Mouse (Mus musculus): ENCODE data around the gene Smok3c.
"Not testable (repeated sequence)": the region's sequence is repeated elsewhere in the genome, so short reads cannot be mapped to it uniquely, and the experiment has no call there.

Smok3c gene

DNA sequence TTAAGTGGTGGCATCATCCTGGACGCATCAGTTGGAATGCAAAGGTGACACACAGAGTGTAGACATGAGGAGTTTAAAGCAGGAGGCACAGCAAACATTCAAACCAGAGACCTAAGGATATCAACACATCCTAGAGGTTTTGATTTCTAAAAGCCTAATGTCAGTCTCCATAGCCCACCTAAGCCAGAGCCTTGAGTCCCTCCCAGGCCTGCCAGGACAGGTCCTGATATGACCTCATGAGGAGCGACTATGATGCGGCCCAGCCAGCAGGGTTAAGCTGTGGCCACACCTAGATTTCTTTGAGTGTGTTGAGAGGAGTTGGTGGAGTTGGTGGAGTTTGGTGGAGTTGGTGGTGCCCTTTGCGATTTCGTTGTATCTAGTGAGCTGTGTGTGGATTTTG lies at the start of gene Smok3c:
Gene Smok3c (plus strand): TSS at position 301 of the 400 bp plus-strand sequence.
- not testable (repeated sequence) for DNase-seq

DNA sequence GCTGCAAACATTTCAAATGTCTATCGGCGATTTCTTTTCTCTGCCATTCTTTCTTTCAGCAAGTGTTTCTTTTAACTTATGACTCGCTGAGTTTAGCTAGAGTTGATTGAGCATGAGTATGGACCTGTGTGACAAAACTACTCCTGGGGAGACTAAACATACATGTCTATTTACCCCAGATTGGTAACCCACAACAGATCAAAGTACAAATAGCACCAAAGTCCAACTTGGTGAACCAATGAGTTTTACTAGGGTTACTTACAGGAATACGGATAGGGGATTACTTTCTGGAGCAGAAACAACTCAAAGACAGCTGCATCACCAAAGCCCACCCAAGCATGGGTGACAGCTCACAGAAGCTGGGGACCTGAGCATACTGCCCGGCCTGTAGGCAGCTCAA lies 43.6 kb upstream of the Smok3c start:
- DNase-seq: no peak

DNA sequence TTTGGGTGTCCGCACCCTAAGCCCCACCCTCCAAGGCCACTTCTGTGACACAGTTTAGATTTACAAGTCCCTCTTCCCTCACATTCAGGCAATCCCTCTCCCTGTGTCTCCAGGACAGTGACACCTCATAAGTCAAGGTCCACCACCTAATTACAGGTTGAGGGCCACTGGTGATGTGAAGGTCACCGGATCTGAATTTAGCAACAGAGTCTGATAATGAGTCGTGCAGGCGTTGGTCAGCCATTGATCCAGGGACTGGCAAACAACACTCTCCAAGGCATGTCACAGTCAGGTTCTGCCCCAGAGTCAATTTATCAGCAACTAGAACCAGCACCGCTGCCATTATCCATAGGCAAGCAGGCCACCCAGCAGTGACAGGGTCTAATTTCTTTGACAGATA lies 40.6 kb upstream of the Smok3c start:
- DNase-seq: no peak

DNA sequence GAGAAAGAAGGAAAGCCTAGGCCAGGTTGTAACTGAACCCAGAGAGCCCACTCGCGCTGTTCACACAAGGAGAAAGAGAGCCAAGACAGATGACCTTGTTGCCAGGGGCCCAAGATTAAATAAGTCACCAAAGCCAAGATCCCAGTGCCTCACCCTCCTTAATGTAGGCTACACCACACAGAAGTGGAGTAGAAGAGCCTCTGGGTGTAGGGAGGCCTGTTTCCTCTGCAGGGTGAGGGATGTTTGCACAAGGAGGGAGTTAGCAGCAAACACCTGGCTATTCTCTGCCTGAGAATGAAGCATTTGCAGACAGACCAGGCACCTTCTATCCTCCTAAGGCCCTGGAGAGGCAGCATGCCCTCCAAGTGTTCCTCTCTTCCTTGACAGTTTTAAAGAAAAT lies 36.5 kb upstream of the Smok3c start:
- DNase-seq: no peak

DNA sequence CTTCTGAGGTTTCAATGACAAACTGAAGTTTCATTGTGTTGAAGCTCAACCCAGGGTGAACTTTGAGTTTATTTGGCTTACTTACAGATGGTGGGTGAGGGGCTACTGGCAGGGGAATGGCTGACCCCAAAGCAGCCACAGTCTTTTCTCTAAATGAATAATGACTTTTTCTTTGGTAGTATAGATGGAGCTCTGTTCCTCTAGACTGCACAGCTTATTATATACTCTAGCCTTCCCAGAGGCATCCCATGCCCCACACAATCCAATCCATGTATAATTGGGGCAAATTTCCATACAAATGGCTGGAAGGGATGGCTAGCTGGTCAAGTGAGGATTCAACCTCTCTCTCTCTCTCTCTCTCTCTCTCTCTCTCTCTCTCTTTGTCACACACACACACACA lies 36.0 kb upstream of the Smok3c start:
- no peak for DNase-seq

DNA sequence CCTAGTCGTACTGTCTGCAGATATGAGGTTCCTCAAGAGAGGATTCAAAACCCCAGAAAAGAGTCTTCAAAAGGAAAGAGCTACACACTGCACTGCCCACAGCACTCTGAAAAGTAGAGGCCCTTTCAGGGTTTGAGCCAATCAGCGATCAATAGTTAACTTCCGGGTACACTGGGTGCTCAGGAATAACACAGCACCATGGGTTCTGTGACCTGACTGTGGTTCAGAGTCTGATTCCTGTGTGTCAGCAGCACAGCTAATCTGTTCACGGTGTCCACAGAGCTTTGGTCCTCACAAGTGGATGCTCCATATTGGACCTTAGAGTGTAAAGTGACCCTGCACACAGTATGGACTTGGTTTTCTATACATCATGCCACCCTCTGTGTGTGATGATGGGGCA lies 33.4 kb upstream of the Smok3c start:
- not testable (repeated sequence) for DNase-seq

DNA sequence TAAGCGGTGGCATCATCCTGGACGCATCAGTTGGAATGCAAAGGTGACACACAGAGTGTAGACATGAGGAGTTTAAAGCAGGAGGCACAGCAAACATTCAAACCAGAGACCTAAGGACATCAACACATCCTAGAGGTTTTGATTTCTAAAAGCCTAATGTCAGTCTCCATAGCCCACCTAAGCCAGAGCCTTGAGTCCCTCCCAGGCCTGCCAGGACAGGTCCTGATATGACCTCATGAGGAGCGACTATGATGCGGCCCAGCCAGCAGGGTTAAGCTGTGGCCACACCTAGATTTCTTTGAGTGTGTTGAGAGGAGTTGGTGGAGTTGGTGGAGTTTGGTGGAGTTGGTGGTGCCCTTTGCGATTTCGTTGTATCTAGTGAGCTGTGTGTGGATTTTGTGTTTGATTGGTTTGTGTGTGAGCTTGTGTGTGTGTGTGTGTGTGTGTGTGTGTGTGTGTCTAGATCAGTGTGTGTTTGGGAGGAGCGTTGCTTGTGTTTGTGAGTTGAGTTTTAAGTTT lies 32.0 kb upstream of the Smok3c start, which contains the start of the genes Smok3a and Smok3b:
Gene Smok3a (plus strand): TSS at position 301 of the 519 bp plus-strand sequence.
Gene Smok3b (plus strand): TSS at position 469 of the 519 bp plus-strand sequence.
- not testable (repeated sequence) for DNase-seq

DNA sequence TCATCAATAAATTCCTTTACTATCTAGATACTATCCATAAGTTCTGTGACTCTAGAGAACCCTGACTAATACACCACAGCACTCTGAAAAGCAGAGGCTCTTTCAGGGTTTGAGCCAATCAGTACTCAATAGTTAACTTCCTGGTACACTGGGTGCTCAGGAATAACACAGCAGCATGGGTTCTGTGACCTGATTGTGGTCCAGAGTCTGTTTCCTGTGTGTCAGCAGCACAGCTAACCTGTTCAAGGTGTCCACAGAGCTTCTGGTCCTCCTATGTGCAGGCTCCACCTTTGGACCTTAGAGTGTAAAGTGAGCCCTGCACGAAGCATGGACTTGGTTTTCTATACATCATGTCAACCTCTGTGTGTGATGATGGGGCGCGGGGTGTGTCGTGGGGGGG lies 20.8 kb downstream of the Smok3c start:
- no peak for DNase-seq

DNA sequence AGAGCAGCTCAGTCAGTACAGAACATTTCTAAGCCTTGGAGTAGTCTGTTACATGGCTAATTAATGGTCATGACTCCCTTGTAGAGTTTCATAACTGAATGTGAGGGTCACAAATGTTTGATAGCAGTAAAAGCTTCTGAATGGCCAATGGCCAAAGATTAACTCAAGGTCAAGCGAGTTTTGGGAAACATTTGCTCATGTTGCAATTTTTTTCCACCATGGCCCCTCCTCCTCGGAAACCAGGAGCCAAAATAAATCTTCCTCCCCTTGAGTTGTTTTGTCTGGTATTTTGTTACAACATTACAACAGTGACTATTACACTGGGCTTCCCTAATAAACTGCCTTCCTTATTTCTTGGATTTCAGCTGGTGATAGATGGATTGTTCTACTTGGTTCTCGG lies 22.7 kb downstream of the Smok3c start:
- DNase-seq: no peak

DNA sequence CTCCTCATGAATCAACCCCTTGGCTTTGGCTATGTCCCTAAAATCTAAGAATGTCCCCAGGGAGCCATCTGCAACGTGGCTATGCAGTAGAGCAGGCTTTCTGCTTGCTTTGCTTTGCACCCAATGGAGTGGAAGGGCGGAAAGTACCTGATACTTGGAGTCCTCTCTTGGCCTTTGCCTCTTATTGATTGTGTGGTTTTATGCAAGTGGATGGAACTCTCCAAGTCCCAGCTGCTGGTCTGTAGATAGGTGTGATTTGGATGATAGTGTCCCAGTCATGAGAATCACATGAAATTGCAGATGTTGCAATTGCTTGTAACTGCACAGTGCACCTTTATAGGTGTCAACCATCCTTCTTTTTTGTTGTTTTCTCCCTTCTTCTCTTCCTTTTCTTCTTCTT lies 23.2 kb downstream of the Smok3c start:
- DNase-seq: no peak

DNA sequence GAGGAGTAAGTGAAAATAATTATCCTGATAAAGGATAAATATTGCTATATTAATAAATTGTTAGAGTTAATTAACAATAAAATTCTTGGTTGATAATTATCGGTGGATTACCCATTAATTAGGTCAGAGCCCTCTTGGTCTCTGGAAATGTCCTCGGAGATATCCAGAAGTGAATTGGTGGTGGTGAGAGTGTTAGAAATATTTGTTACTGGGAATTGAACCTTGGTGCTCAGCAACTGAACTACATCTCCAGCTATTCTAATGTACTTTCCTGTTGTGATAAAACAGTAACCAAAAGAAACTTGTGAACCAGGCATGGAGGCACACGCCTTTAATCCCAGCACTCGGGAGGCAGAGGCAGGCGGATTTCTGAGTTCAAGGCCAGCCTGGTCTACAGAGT lies 27.5 kb downstream of the Smok3c start:
- DNase-seq: no peak

DNA sequence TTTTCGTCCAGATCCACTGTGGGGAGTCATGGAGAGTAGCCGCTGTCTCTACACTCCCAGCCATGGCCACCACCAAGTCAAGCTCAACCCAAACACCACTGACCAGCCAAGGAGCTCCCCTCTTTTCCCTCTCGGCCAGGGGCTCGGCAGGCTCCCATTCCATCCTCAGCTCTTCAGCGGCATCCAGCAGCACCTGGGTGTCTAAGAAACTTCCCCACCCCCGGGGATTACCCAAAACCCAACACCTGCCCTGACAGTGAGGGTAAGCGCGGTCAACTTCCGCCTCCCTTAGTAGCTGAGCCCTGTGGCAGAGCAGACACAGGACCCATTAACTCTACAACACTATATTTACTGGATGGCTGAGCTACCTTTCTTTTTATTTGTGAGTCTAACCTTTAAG lies 28.5 kb downstream of the Smok3c start:
- no peak for DNase-seq

DNA sequence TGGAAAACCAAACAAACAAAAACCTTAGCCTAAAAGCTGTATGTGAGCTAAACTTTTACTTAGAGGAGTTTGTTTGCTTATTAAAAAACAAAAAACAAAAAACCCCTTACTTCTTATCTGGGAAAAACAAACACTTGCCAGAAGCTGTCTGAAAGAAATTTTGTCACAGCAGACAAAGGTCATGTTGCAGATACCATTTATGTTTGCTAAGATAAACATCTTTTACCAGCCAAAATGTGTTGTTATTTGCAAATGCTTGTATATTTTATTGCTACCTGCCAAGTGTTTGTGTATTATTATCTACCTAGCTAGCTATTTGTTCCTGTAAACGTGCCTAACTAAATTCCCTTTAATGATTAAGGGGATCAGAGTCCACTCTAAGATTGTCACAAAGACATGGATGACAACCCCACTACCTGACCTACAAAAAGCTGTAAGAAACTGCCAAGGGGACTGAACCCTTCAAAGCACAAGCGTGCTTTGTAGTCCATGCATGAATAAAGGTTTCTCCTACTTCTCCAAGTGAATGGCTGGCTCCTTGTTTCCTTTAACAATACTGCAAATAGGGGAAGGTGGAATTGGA lies 30.4 kb downstream of the Smok3c start:
- DNase-seq: no peak

DNA sequence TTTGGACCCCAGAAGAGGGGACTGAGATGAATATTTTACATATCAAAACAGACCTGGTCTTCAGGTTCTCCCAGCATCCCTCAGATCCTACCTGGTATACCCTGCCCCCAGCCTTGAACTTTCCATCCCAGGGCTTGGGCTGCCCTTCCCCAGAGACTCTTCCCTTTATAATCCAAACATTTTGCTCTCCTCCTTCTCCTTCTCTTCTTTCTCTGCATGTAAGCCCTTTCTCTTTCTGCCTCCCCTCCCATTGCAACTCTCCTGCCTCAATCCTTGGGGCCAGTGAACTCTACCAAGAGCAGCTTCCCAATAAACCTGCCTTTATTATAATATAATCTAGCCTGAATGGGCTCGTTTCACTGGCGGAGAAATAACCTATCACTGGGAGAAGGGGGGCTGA lies 30.9 kb downstream of the Smok3c start:
- no peak for DNase-seq

DNA sequence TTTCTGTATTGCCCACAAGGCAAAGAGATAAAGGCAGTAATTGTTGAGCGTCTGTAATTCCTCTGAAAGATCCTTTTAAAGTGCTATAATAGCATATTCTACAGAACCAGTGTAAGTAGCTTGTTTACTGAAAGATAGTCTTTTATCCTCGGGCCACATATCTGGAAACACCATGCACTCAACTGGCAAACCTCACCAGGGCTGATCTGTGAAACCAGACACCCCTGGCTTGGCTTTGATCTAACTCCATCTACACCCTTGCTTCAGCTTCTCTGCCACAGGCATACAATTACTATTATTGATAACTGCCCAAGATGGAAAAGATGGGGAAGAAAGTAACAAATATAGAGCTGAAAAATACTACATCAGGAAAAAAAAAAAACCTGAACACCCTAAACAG lies 31.5 kb downstream of the Smok3c start:
- peak in 1 of 2 experiments; percentile 3 for DNase-seq

DNA sequence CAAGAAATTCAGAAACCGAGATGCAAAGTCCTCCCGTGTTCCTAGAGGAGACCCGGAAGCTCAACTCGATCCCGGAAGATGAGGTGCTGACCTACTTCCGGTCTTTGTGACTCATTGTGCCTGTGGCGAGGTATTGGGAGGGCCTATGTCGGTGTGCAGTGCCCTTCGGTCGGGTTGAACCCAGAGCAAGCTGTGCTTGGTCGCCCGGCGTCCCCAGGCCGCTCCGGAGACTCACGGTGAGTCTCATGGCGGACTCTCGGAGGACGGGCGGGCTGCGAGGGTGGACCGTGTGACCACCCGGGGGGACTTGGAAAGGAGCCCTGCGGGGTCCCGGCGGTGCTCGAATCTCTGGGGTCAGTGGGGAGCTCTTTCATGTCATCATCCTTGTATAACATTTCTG lies 32.0 kb downstream of the Smok3c start, which contains the start of gene Zkscan1:
Gene Zkscan1 (plus strand): TSS at position 89 of the 400 bp plus-strand sequence.
- DNase-seq: peak; percentile 49 to 58

DNA sequence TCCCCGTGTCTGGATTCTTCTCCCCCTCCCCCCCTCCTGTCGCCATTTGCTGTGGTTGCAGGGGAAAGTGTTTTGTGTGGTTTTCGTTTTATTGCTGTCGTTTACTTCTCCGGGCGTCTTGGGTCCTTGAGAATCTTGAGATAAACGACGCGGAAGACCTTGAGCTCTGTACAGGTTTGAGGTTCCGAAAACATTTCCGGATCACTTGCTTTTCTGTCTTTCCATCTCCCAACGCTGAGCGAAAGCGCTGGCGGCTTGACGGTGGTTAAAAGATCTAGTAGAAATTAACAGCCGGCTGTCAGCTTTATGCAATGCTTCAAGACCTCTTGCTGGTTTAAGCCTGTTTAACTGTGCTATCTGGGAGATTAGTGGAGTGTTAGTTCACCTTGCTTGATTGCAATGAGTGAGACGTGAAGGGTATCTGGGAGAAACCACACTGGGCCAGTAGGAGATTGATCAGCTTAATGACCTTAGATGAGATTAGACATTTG lies 32.5 kb downstream of the Smok3c start:
- no peak for DNase-seq

DNA sequence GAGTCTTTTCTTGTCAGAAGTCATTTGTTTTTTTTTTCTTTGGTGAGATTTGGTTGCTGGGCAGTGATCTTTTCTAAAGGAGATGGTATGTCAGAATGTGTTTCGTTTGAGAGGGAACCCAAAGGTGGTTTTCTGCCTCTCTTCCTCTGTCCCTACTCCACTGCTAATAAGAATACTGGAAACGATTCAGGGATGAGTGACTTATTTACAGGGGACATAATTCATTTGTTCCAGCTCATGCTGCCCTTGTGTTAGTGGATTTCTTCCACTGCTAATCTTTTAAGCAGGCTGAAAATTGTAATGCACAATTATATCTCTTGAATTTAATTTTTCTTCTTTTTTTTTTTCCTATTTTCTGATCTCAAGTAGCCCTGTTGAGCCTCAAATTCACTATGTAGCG lies 33.8 kb downstream of the Smok3c start:
- no peak for DNase-seq

DNA sequence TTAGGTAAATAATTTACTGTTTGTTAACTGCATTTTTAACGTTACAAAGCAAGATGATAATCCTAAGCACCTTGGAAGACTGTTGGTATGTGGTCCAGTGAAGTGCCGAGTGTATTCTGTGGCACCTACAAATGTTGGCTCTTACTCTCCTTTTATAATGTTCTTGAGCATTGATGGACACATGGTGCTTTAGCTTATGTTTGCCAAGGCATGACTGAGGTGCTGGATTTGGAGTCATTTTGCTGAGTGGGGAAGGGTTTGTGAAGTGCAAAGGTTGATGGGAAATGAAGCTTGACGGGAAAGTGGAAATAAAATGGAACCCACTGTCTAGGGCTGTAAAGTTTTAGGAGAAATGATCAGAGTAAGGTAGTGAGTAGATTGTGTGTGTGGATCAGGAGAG lies 35.4 kb downstream of the Smok3c start:
- no peak for DNase-seq

DNA sequence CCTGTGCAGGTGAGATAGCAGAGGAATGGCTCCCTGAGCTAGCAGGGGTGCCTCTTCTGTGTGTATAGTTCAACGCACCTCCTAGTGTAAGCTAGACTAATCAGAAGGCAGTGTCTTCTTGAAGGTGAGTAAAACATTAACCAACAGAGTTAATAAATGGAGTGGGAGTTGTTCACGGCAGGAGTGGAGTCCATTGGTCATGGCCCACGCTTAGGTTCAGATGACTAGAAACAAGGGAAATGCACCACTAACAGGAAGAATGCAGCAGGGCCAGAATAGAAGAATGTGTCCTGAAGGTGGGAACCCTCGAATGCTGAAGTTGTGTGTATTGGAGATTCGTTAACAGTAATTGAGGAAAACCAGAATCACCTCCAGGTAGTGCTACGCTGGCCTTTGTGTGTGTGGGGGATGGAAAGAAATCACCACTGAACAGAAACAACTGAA lies 36.1 kb downstream of the Smok3c start:
- no peak for DNase-seq

DNA sequence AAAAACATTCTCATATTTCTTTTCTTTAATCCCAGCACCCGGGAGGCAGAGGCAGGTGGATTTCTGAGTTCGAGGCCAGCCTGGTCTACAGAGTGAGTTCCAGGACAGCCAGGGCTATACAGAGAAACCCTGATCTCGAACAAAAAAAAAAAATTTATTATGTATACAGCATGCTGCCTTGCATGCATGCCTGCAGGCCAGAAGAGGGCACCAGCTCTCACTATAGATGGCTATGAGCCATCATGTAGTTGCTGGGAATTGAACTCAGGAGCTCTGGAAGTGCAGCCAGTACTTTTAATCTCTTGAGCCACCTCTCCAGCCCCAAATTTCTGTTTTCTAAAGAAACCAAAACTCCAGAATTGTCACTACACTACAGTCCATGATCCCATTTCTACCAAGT lies 37.3 kb downstream of the Smok3c start:
- DNase-seq: peak in 1 of 2 experiments; percentile 5

DNA sequence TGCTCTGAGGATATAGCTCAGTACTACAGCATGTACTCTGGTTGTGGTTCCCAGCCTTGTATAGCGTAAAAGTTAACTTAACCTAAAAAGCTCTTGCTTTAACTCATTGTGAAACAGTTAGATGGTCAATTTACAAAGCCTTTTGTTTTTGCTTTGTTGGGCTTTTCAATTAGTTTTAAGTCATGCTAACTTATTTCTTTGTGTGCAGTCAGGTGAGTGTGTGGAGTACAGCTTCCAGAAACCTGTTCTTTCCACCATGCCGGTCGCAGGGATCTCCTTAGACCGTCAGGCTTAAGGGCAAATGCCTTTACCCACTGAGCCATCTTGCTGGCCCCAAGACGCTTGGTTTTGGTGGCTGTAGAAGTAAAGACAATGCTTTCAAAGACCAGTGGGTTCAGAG lies 37.7 kb downstream of the Smok3c start:
- DNase-seq: no peak

DNA sequence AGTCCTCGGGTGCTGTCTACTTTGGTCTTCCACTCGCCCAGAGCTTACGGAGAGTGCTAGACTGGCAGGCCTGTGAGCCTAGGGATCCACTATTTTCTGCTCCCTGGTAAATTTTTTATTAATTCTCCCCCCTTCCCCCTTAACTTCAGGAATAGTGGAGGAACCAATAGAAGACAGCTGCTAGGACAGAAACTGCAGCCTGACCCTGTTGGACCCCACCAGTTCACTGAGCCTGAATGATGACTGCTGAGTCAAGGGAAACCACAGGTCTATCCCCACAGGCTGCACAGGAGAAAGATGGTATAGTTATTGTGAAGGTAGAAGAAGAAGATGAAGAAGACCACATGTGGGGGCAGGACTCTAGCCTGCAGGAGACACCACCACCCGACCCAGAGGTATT lies 39.8 kb downstream of the Smok3c start:
- DNase-seq: no peak

DNA sequence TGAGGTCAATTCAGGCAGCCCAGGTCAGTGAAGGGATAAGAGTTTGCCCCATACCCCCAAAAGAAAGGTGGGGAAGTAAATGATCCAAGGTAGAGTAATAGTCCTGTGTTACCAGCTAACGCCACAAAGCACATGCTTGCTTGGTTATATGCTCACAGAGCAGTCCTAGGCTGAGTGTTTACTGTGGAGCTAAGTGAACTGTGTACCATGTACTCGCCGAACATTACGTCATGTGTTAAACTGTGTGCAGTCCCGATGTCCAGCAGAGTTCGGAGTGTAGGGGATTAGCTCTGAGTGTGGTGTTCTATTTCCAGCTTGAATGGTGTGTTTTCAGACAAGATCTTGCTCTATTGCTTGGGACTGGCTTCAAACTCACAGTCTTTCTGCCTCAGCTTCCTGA lies 41.5 kb downstream of the Smok3c start:
- DNase-seq: no peak

DNA sequence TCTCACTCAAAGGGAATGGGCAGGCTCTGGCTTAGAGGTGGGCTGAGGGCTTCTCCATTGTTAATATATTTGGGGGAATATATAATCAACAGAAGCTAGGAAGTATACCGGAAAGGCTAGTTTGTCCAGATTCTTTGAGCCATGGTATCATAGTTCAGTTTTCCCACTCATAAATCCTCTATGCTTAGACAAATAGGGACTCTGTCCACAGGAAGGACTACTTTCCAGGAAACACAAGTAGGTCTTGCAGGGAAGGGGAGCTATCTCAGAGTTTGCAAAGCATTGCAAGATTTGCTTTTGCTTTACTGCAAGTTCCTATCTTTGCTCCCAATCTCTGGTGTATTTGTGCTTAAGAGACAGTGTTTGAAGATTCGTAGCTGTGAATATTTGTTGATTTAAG lies 52.0 kb downstream of the Smok3c start:
- DNase-seq: no peak

Data from spleen, adult 18-20 months (tissue).